Mouse (Mus musculus) kidney, adult 2 months (tissue): ENCODE data around the gene Sema4d.

Source experiments
- CTCF ChIP-seq: fragments of 200-500 bp; conservative IDR thresholded peaks from 2 replicates; pipeline ENCODE4 v1.5.1; 2011; ENCODE audit warnings: low read depth, mild to moderate bottlenecking, control low read depth, low read length, moderate library complexity, mixed read lengths; ENCODE audit not compliant: insufficient read depth, insufficient read length
- POLR2A ChIP-seq: fragments of 200-500 bp; IDR thresholded peaks from one replicate; pipeline ENCODE4 v1.6.1; 2011; ENCODE audit warnings: low read depth, low read length, control low read depth

GRCm38 (mm10) chr13:51783857-51784256 lies 9.7 kb downstream of the Sema4d start:
- no peak for TF ChIP-seq POLR2A
- no peak for TF ChIP-seq CTCF
